Mouse (Mus musculus) ovary, postnatal 14 days (tissue): ENCODE data around the gene C530008M17Rik.
A peak's percentile ranks its signal among the peaks of the same experiment; 100 is the strongest.

ENCODE experiments used
- DNase-seq: peaks from one replicate; pipeline ENCODE4 v3.0.0; 2022; ENCODE audit warnings: low spot score

Gene C530008M17Rik

GRCm38 (mm10) chr5:76773492-76774158 lies 117.3 kb downstream of the C530008M17Rik start:
- no peak for DNase-seq

GRCm38 (mm10) chr5:76779094-76779615 lies 122.8 kb downstream of the C530008M17Rik start:
- no peak for DNase-seq

GRCm38 (mm10) chr5:76781943-76782342 lies 125.6 kb downstream of the C530008M17Rik start:
- no peak for DNase-seq

GRCm38 (mm10) chr5:76782414-76783103 lies 126.2 kb downstream of the C530008M17Rik start:
- no peak for DNase-seq

- no peak for DNase-seq
These were observed 126.8 kb downstream of the C530008M17Rik start for GRCm38 (mm10) chr5:76783104-76783441.

GRCm38 (mm10) chr5:76784151-76784723 lies 127.9 kb downstream of the C530008M17Rik start:
- no peak for DNase-seq

- no peak for DNase-seq
These were observed 128.7 kb downstream of the C530008M17Rik start for GRCm38 (mm10) chr5:76785013-76785412.

GRCm38 (mm10) chr5:76789881-76790280 lies 133.6 kb downstream of the C530008M17Rik start:
- no peak for DNase-seq

- no peak for DNase-seq
These were observed 135.0 kb downstream of the C530008M17Rik start for GRCm38 (mm10) chr5:76791280-76791679.

- DNase-seq, result no peak
These were observed 136.4 kb downstream of the C530008M17Rik start for GRCm38 (mm10) chr5:76792720-76793119.

GRCm38 (mm10) chr5:76798043-76798442 lies 141.7 kb downstream of the C530008M17Rik start:
- DNase-seq, result no peak

- DNase-seq, result peak; percentile 20
These were observed 143.2 kb downstream of the C530008M17Rik start for GRCm38 (mm10) chr5:76799471-76799870.

- DNase-seq, result no peak
These were observed 152.7 kb downstream of the C530008M17Rik start for GRCm38 (mm10) chr5:76809031-76809430.

- no peak for DNase-seq
These were observed 158.7 kb downstream of the C530008M17Rik start for GRCm38 (mm10) chr5:76815035-76815434.

- DNase-seq, result no peak
These were observed 159.6 kb downstream of the C530008M17Rik start for GRCm38 (mm10) chr5:76815786-76816455.

GRCm38 (mm10) chr5:76816748-76817147 lies 160.4 kb downstream of the C530008M17Rik start:
- DNase-seq, result no peak

- no peak for DNase-seq
These were observed 161.4 kb downstream of the C530008M17Rik start for GRCm38 (mm10) chr5:76817678-76818077.

- DNase-seq, result no peak
These were observed 162.5 kb downstream of the C530008M17Rik start for GRCm38 (mm10) chr5:76818807-76819206.

GRCm38 (mm10) chr5:76822097-76822496 lies 165.8 kb downstream of the C530008M17Rik start:
- DNase-seq, result no peak

GRCm38 (mm10) chr5:76828527-76829240 lies 172.4 kb downstream of the C530008M17Rik start:
- DNase-seq, result no peak

- DNase-seq, result no peak
These were observed 176.4 kb downstream of the C530008M17Rik start for GRCm38 (mm10) chr5:76832529-76833210.
